Mouse (Mus musculus) cerebellum, postnatal 10 days (tissue): ENCODE measurements around the gene Olfr549.

Experiments used
- DNase-seq, 2 experiments: peaks; one replicate each; pipeline ENCODE4 v3.0.0; 2021; ENCODE audit warnings: mixed read lengths in 2 of 2

The Olfr549 gene

GRCm38 (mm10) chr7:102549570-102549969 is at the start of gene Olfr549:
Gene Olfr549 (plus strand): TSS chr7:102549870.
- DNase-seq, result no peak

- DNase-seq, result peak; percentile 49 to 51
Measured at GRCm38 (mm10) chr7:102501986-102502385, 47.7 kb upstream of the Olfr549 start.

- DNase-seq, result peak; percentile 87 to 88
Measured at GRCm38 (mm10) chr7:102506848-102507247, 42.8 kb upstream of the Olfr549 start.

- no peak for DNase-seq
Measured at GRCm38 (mm10) chr7:102508066-102508465, 41.6 kb upstream of the Olfr549 start.

GRCm38 (mm10) chr7:102508666-102509065 is 41.0 kb upstream of the Olfr549 start:
- DNase-seq, result no peak

GRCm38 (mm10) chr7:102509726-102510125 is 39.9 kb upstream of the Olfr549 start:
- no peak for DNase-seq

GRCm38 (mm10) chr7:102511927-102512326 is 37.7 kb upstream of the Olfr549 start:
- DNase-seq, result no peak

GRCm38 (mm10) chr7:102512814-102513435 is 36.7 kb upstream of the Olfr549 start:
- DNase-seq, result peak; percentile 96 to 97

- DNase-seq, result no peak
Measured at GRCm38 (mm10) chr7:102514144-102514543, 35.5 kb upstream of the Olfr549 start.

GRCm38 (mm10) chr7:102516261-102517050 is 33.2 kb upstream of the Olfr549 start:
- DNase-seq, result peak; percentile 80 to 85

- DNase-seq, result peak in 1 of 2 experiments; percentile 69
Measured at GRCm38 (mm10) chr7:102517051-102517335, 32.7 kb upstream of the Olfr549 start.

- DNase-seq, result no peak
Measured at GRCm38 (mm10) chr7:102529052-102529451, 20.6 kb upstream of the Olfr549 start.

GRCm38 (mm10) chr7:102534449-102534848 is 15.2 kb upstream of the Olfr549 start, which contains the start of gene Olfr547:
Gene Olfr547 (plus strand): TSS chr7:102534749.
- DNase-seq, result no peak

- DNase-seq, result no peak
Measured at GRCm38 (mm10) chr7:102540596-102540995, 9.1 kb upstream of the Olfr549 start, which contains the start of gene Olfr548-ps1. Gene Olfr548-ps1 (plus strand): TSS chr7:102540896.

- no peak for DNase-seq
Measured at GRCm38 (mm10) chr7:102541251-102541650, 8.4 kb upstream of the Olfr549 start.

- no peak for DNase-seq
Measured at GRCm38 (mm10) chr7:102553279-102553678, 3.6 kb downstream of the Olfr549 start.

GRCm38 (mm10) chr7:102564999-102565997 is 15.6 kb downstream of the Olfr549 start, which contains the start of gene Trim21:
Gene Trim21 (minus strand): TSS chr7:102565486.
- peak; percentile 67 to 75 for DNase-seq

GRCm38 (mm10) chr7:102566219-102566618 is 16.5 kb downstream of the Olfr549 start:
- DNase-seq, result no peak

GRCm38 (mm10) chr7:102571142-102571541 is 21.5 kb downstream of the Olfr549 start, which contains the start of gene Olfr550:
Gene Olfr550 (plus strand): TSS chr7:102571442.
- DNase-seq, result no peak

- DNase-seq, result peak in 1 of 2 experiments; percentile 3
Measured at GRCm38 (mm10) chr7:102573174-102573830, 23.6 kb downstream of the Olfr549 start.

- no peak for DNase-seq
Measured at GRCm38 (mm10) chr7:102575998-102576397, 26.3 kb downstream of the Olfr549 start.

- DNase-seq, result no peak
Measured at GRCm38 (mm10) chr7:102591786-102592185, 42.1 kb downstream of the Olfr549 start, which contains the start of gene Olfr551. Gene Olfr551 (minus strand): TSS chr7:102591886.
